Mouse (Mus musculus): ENCODE data around the gene Actr6. TPM values are rescaled to one million over a fixed set of nuclear protein-coding genes. Genes with fewer than 3 reads are reported as not detected.
"Not testable (repeated sequence)": the region's sequence is repeated elsewhere in the genome, so short reads cannot be mapped to it uniquely, and the experiment has no call there.

Gene Actr6
- polyA plus RNA-seq, 1 experiment = 27.0 TPM

DNA sequence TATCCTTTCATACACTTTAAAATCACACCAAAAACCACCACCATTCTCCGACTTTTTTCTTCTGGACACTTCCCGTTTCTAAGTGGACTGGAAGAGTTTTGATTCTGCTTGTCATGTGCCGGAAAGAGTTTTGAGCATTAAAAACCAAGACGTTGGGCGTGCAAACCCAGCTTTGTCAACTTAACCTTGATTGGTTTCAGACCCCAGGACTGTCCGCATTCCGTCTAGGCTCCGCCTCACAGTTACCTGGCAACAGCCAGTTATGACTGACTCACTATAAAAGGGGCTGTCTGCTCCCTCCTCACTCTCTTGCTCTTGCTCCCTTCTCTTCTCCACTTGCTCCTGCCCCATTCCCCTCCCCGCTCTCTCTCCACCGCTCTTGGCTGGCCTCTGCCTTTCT, 23.4 kb downstream of the Actr6 start:
- H3K4me3 ChIP-seq (ENCODE audit: insufficient read depth, low read depth, low read length) = no peak overlapping the region
- H3K4me1 ChIP-seq (ENCODE audit: control insufficient read depth, insufficient read depth, insufficient read length, low read length) = no peaks in the 10 kb centered on the region
- no peak overlapping the region for H3K27ac ChIP-seq (replicated peaks; ENCODE audit: low read depth, low read length)

GRCm38 (mm10) chr10:89707397-89707796, 24.7 kb downstream of the Actr6 start:
- no peak overlapping the region for H3K27ac ChIP-seq (replicated peaks; ENCODE audit: low read depth, low read length)
- H3K4me3 ChIP-seq (ENCODE audit: insufficient read depth, low read depth, low read length) = no peak overlapping the region
- H3K4me1 ChIP-seq (ENCODE audit: control insufficient read depth, insufficient read depth, insufficient read length, low read length) = no peaks in the 10 kb centered on the region

- no peak overlapping the region for H3K27ac ChIP-seq (replicated peaks; ENCODE audit: low read depth, low read length)
- H3K4me1 ChIP-seq (ENCODE audit: control insufficient read depth, insufficient read depth, insufficient read length, low read length) = no peaks in the 10 kb centered on the region
- no peak overlapping the region for H3K4me3 ChIP-seq (ENCODE audit: insufficient read depth, low read depth, low read length)
Observed at GRCm38 (mm10) chr10:89703042-89703441, 29.1 kb downstream of the Actr6 start.

DNA sequence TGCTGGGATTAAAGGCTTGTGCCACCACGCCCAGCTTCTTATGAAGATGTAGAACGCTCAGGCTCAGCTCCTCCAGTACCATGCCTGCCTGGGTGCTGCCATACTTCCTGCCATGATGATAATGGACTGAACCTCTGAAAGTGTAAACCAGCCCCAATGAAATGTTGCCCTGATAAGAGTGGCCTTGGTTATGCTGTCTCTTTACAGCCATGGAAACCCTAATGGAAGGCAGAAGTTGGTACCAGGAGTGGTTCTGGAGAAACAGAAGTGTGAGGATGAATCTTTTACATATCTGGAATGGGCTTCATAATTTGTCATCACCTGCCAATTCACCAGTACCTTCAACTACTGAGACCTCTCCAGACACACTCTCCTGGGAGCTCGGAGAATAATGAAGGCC, 34.1 kb downstream of the Actr6 start:
- Histone ChIP-seq H3K4me3 (ENCODE audit: insufficient read depth, low read depth, low read length) (no peak overlapping the region), H3K27ac (replicated peaks; ENCODE audit: low read depth, low read length) (no peak overlapping the region), H3K4me1 (ENCODE audit: control insufficient read depth, insufficient read depth, insufficient read length, low read length) (no peaks in the 10 kb centered on the region)

GRCm38 (mm10) chr10:89696270-89696669, 35.8 kb downstream of the Actr6 start:
- H3K4me1 ChIP-seq (ENCODE audit: control insufficient read depth, insufficient read depth, insufficient read length, low read length); H3K27ac ChIP-seq (replicated peaks; ENCODE audit: low read depth, low read length); H3K4me3 ChIP-seq (ENCODE audit: insufficient read depth, low read depth, low read length): not testable (repeated sequence)

DNA sequence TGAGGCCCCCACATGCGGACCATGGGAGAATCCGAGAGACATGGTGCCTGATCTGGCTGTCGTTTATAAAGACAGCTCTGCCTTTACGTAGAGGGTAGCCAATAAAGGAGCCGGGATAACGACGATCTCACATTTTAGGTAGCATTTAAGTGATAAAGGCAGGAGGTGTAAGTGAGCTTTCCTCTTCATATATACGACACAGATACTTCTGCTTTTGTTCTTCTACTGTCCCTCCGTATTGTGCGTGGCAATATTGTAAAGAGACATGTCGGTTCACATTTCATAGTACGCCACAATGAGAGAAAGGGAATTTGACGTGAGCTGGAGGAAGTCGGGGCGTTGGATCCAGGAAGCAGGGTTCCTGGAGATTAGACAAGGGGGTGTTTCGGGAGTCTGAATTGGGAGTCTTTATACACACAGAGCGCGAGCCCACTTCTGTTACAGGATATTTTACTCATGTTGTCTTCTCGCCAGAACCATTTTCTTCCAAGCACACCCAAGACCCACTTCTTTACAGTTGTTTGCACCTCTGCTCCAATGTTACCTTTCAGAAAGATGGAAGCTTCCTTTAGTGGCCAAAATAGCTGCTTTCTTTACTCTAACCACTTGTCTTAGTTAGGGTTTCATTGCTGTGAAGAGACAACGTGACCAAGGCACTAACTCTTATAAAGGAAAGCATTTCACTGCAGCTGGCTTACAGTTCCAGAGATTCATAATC, 36.7 kb downstream of the Actr6 start:
- no peak overlapping the region for H3K27ac ChIP-seq (replicated peaks; ENCODE audit: low read depth, low read length)
- no peak overlapping the region for H3K4me3 ChIP-seq (ENCODE audit: insufficient read depth, low read depth, low read length)
- no peaks in the 10 kb centered on the region for H3K4me1 ChIP-seq (ENCODE audit: control insufficient read depth, insufficient read depth, insufficient read length, low read length)

DNA sequence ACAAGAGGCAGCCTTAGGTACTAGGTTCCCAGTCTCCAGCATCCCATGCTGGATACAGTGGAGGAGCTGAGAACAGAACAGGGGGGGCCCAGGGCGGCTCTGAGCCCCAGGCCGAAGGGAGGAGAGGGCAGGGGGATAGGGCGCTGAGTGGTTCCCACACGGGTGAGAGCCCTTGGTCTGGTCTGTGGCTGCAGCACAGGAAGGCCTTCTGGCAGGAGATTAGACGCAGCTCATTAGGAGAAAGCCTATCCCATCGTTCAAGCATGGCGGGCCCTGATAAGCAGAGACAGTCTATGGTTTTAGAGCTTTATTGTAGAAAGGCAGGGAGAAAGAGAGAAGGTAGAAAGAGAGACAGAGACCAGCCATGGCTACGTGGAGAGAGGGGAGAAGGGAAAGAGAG, 42.1 kb downstream of the Actr6 start:
- no peaks in the 10 kb centered on the region for H3K4me1 ChIP-seq (ENCODE audit: control insufficient read depth, insufficient read depth, insufficient read length, low read length)
- H3K4me3 ChIP-seq (ENCODE audit: insufficient read depth, low read depth, low read length) = no peak overlapping the region
- H3K27ac ChIP-seq (replicated peaks; ENCODE audit: low read depth, low read length) = no peak overlapping the region

- Histone ChIP-seq H3K27ac (replicated peaks; ENCODE audit: low read depth, low read length) (no peak overlapping the region), H3K4me1 (ENCODE audit: control insufficient read depth, insufficient read depth, insufficient read length, low read length) (no peaks in the 10 kb centered on the region), H3K4me3 (ENCODE audit: insufficient read depth, low read depth, low read length) (no peak overlapping the region)
Observed at GRCm38 (mm10) chr10:89687455-89687854, 44.6 kb downstream of the Actr6 start.

GRCm38 (mm10) chr10:89686139-89686808, 45.8 kb downstream of the Actr6 start, which contains the start of gene Scyl2:
Scyl2 (minus strand) TSS chr10:89686285.
- H3K4me1 ChIP-seq (ENCODE audit: control insufficient read depth, insufficient read depth, insufficient read length, low read length) = no peaks in the 10 kb centered on the region
- peak within 1 kb of the TSS; percentile 82 for H3K27ac ChIP-seq (replicated peaks; ENCODE audit: low read depth, low read length)

DNA sequence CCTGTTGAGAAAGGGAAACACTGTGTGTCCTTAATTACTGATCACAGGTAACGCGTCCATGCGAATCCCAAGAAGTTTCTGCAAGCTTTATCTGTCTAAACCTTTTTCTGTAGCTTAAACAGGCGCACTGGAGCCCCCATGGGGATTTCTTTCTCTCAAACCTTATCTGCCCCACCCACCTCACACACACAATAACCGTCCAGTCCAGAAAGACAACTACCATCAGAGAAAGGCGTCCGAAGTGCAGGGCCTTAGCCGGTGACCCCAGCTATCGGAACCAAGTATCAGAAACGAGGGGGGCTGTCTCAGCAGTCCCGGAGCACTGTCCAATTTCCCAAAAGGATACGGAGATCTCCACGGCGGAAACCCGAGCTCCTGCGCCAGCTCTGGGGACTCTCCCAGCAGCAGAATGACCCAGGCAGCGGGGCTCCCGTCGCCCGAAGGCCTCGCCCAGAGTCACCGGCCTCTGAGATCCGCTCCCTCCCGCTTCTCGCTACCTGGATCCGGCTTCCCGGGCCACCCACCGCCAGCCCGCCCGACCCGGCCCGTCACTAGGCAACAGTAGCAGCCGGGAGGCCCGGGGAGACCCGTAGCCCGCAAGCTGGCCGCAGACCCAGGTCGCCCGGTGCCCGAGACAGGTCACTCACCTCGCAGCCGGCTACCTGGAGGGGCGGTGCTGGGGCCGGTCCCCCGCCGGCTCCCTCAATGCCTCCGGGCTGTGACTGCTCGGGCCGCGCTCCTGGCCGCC, 46.5 kb downstream of the Actr6 start:
- peaks cover 2% of the 10 kb centered on the region; the same call in 1 of the 2 replicates for H3K4me1 ChIP-seq (ENCODE audit: control insufficient read depth, insufficient read depth, insufficient read length, low read length)
- peak overlapping the region; percentile 82 for H3K27ac ChIP-seq (replicated peaks; ENCODE audit: low read depth, low read length)
- peak overlapping the region; percentile 98 for H3K4me3 ChIP-seq (ENCODE audit: insufficient read depth, low read depth, low read length)

More at GRCm38 (mm10) chr10:89686139-89686808, 45.8 kb downstream of the Actr6 start, which contains the start of gene Scyl2:
- peak within 1 kb of the TSS; percentile 98 for H3K4me3 ChIP-seq (ENCODE audit: insufficient read depth, low read depth, low read length)

DNA sequence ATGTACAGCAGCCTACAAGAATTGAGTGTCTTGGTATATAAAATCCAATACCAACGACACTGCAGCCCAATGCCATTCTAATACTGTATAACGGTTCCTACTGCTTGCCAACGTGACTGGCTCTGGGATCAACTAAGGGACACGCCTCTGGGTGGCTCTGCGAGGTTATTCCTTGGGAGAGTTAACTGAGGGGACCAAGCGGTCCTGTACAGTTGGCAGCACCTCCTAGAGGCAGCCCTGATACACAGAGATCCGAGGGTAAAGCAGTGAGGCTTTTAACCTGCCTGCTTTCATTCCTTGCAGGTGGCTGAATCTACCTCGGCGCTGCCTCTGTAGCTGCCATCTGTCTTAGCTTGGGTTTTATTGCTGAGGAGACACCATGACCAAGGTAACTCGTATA, 49.1 kb downstream of the Actr6 start:
- Histone ChIP-seq H3K4me3 (ENCODE audit: insufficient read depth, low read depth, low read length) (no peak overlapping the region), H3K27ac (replicated peaks; ENCODE audit: low read depth, low read length) (no peak overlapping the region), H3K4me1 (ENCODE audit: control insufficient read depth, insufficient read depth, insufficient read length, low read length) (peaks cover 10% of the 10 kb centered on the region)

GRCm38 (mm10) chr10:89682157-89682556, 49.9 kb downstream of the Actr6 start:
- no peak overlapping the region for H3K27ac ChIP-seq (replicated peaks; ENCODE audit: low read depth, low read length)
- peaks cover 10% of the 10 kb centered on the region for H3K4me1 ChIP-seq (ENCODE audit: control insufficient read depth, insufficient read depth, insufficient read length, low read length)
- no peak overlapping the region for H3K4me3 ChIP-seq (ENCODE audit: insufficient read depth, low read depth, low read length)

DNA sequence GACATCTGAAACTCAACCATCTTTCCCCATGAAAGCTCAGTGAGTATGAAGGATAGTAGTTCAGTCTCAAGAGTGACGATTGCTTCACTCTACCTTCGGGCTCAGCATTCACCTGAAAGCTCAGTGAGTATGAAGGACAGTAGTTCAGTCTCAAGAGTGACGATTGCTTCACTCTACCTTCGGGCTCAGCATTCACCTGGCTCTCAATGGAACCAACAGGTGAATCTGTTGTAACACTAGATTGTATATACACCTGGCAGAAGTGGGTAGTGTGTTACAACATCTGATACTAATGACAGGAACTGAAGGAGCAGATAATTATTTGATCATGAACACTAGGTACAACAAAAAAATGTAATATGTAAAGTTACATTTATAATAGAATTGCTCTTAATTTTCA, 50.4 kb downstream of the Actr6 start:
- no peak overlapping the region for H3K27ac ChIP-seq (replicated peaks; ENCODE audit: low read depth, low read length)
- no peak overlapping the region for H3K4me3 ChIP-seq (ENCODE audit: insufficient read depth, low read depth, low read length)
- H3K4me1 ChIP-seq (ENCODE audit: control insufficient read depth, insufficient read depth, insufficient read length, low read length) = peaks cover 10% of the 10 kb centered on the region

- no peak overlapping the region for H3K27ac ChIP-seq (replicated peaks; ENCODE audit: low read depth, low read length)
- no peak overlapping the region for H3K4me3 ChIP-seq (ENCODE audit: insufficient read depth, low read depth, low read length)
- H3K4me1 ChIP-seq (ENCODE audit: control insufficient read depth, insufficient read depth, insufficient read length, low read length) = peaks cover 10% of the 10 kb centered on the region
Observed at GRCm38 (mm10) chr10:89680517-89680916, 51.6 kb downstream of the Actr6 start.

- H3K4me1 ChIP-seq (ENCODE audit: control insufficient read depth, insufficient read depth, insufficient read length, low read length) = peaks cover 10% of the 10 kb centered on the region
- no peak overlapping the region; the same call in 1 of the 2 replicates for H3K27ac ChIP-seq (replicated peaks; ENCODE audit: low read depth, low read length)
- no peak overlapping the region for H3K4me3 ChIP-seq (ENCODE audit: insufficient read depth, low read depth, low read length)
Observed at GRCm38 (mm10) chr10:89679448-89679847, 52.6 kb downstream of the Actr6 start.

Data from brown adipose tissue, adult 24 weeks (tissue).